Mouse (Mus musculus): Measurements from ENCODE around the gene Hspb3.
A peak's percentile ranks its signal among the peaks of the same experiment; 100 is the strongest.

The Hspb3 gene

GRCm38 (mm10) chr13:113663151-113663779 lies at the start of gene Hspb3:
Gene Hspb3, minus strand, starts transcription at chr13:113663676.
- peak; percentile 98 to 99 for DNase-seq

GRCm38 (mm10) chr13:113713186-113713585 lies 49.7 kb upstream of the Hspb3 start:
- no peak for DNase-seq

- DNase-seq = peak; percentile 17 to 34
These were observed 42.7 kb upstream of the Hspb3 start for GRCm38 (mm10) chr13:113706183-113706582.

- no peak for DNase-seq
These were observed 37.7 kb upstream of the Hspb3 start for GRCm38 (mm10) chr13:113701185-113701584.

GRCm38 (mm10) chr13:113699928-113700327 lies 36.5 kb upstream of the Hspb3 start:
- DNase-seq = no peak

- peak; percentile 29 to 41 for DNase-seq
These were observed 36.0 kb upstream of the Hspb3 start for GRCm38 (mm10) chr13:113699415-113699873.

- peak; percentile 33 to 63 for DNase-seq
These were observed 33.4 kb upstream of the Hspb3 start for GRCm38 (mm10) chr13:113696838-113697321.

GRCm38 (mm10) chr13:113693383-113693782 lies 29.9 kb upstream of the Hspb3 start:
- DNase-seq = peak; percentile 53 to 65

GRCm38 (mm10) chr13:113691644-113692043 lies 28.2 kb upstream of the Hspb3 start:
- no peak for DNase-seq

GRCm38 (mm10) chr13:113689883-113690282 lies 26.4 kb upstream of the Hspb3 start:
- DNase-seq = no peak

GRCm38 (mm10) chr13:113686691-113687121 lies 23.2 kb upstream of the Hspb3 start:
- DNase-seq = no peak

GRCm38 (mm10) chr13:113682821-113683220 lies 19.3 kb upstream of the Hspb3 start:
- DNase-seq = no peak

- no peak for DNase-seq
These were observed 17.2 kb upstream of the Hspb3 start for GRCm38 (mm10) chr13:113680646-113681045.

GRCm38 (mm10) chr13:113669459-113670077 lies 6.1 kb upstream of the Hspb3 start:
- peak; percentile 76 to 84 for DNase-seq

GRCm38 (mm10) chr13:113663883-113664282 lies 407 bp upstream of the Hspb3 start:
- no peak for DNase-seq

- no peak for DNase-seq
These were observed 1.6 kb downstream of the Hspb3 start for GRCm38 (mm10) chr13:113661826-113662271.

GRCm38 (mm10) chr13:113660576-113661310 lies 2.7 kb downstream of the Hspb3 start:
- no peak for DNase-seq

- no peak for DNase-seq
These were observed 6.3 kb downstream of the Hspb3 start for GRCm38 (mm10) chr13:113657204-113657603.

GRCm38 (mm10) chr13:113656639-113657038 lies 6.8 kb downstream of the Hspb3 start:
- DNase-seq = no peak

- no peak for DNase-seq
These were observed 8.0 kb downstream of the Hspb3 start for GRCm38 (mm10) chr13:113655511-113655910.

- DNase-seq = peak; percentile 62 to 73
These were observed 22.4 kb downstream of the Hspb3 start for GRCm38 (mm10) chr13:113640944-113641597.

- peak; percentile 57 to 72 for DNase-seq
These were observed 24.6 kb downstream of the Hspb3 start for GRCm38 (mm10) chr13:113638914-113639313.

- no peak for DNase-seq
These were observed 27.7 kb downstream of the Hspb3 start for GRCm38 (mm10) chr13:113635799-113636222.

All from cerebellum, postnatal 10 days (tissue).